Mouse (Mus musculus) spleen, adult 2 months (tissue): Measurements from ENCODE around the gene Gm49388. TPM values are rescaled to one million over a fixed set of nuclear protein-coding genes. Genes with fewer than 3 reads are reported as not detected.

ENCODE experiments used
- DNase-seq, 2 experiments: peaks; one replicate each; pipeline versions ENCODE4 v3.0.0 to v3.0.0-alpha.2; 2012 to 2021; ENCODE audit warnings: low spot score in 2 of 2, low read depth in 1 of 2
- H3K27ac ChIP-seq: fragments of 200-500 bp; 2 replicates; pipeline ENCODE4 v1.5.1; 2012; ENCODE audit warnings: low read length, inconsistent platforms; ENCODE audit not compliant: insufficient read depth
- H3K27me3 ChIP-seq: fragments of 200-500 bp; 2 replicates; pipeline ENCODE4 v1.6.1; 2012; ENCODE audit warnings: mild to moderate bottlenecking, moderate library complexity, low read length, inconsistent platforms; ENCODE audit not compliant: control insufficient read depth, insufficient read depth
- H3K36me3 ChIP-seq: fragments of 200-500 bp; 2 replicates; pipeline ENCODE4 v1.6.1; 2012; ENCODE audit warnings: mild to moderate bottlenecking, low read length, inconsistent platforms; ENCODE audit not compliant: control insufficient read depth, insufficient read depth
- H3K4me1 ChIP-seq: fragments of 200-500 bp; 2 replicates; pipeline ENCODE4 v1.6.1; 2011; ENCODE audit warnings: inconsistent platforms; ENCODE audit not compliant: control insufficient read depth, insufficient read depth, insufficient read length
- H3K4me3 ChIP-seq: fragments of 200-500 bp; 2 replicates; pipeline ENCODE4 v1.5.1; 2011; ENCODE audit warnings: mild to moderate bottlenecking, inconsistent platforms; ENCODE audit not compliant: insufficient read depth, insufficient read length; ENCODE audit errors: extremely low read depth
- CTCF ChIP-seq: fragments of 200-500 bp; IDR thresholded peaks from 2 replicates; pipeline ENCODE4 v1.5.1; 2011; ENCODE audit warnings: mild to moderate bottlenecking, inconsistent platforms; ENCODE audit not compliant: insufficient read depth, insufficient read length, insufficient replicate concordance; ENCODE audit errors: extremely low read depth
- POLR2A ChIP-seq: fragments of 200-500 bp; IDR thresholded peaks from 2 replicates; pipeline ENCODE4 v1.6.1; 2011; ENCODE audit warnings: low read depth, low read length, inconsistent platforms
- WGBS: fragments of 180-500 bp; shearing (Covaris S2); methylation state at CpG from one replicate; pipeline ENCODE4 v1.1.7; 2018; 5-methylcytosine and 5-hydroxymethylcytosine counted together
- polyA plus RNA-seq: library from polyadenylated mRNA; depleted of rRNA; stranded (reverse); fragments of >200 nt; gene quantifications from 2 replicates; pipeline ENCODE4 v1.2.3, GENCODE M21; 2012

Gene Gm49388
- polyA plus RNA-seq, 1 experiment, result not detected

GRCm38 (mm10) chr7:127748235-127748560 is 37.2 kb upstream of the Gm49388 start:
- H3K27ac ChIP-seq, result no peak overlapping the region
- no peaks in the 10 kb centered on the region for H3K27me3 ChIP-seq
- DNase-seq, result no peak
- H3K4me1 ChIP-seq, result peaks cover 6% of the 10 kb centered on the region; the same call in 1 of the 2 replicates
- H3K4me3 ChIP-seq, result no peak overlapping the region
- peaks cover 9% of the 10 kb centered on the region for H3K36me3 ChIP-seq
- 95% methylated on average over 28 of the region's 28 CpGs for WGBS
- TF ChIP-seq POLR2A (no peak), CTCF (no peak)

- H3K4me1 ChIP-seq, result peaks cover 6% of the 10 kb centered on the region; the same call in 1 of the 2 replicates
- H3K36me3 ChIP-seq, result peaks cover 9% of the 10 kb centered on the region
- H3K27me3 ChIP-seq, result no peaks in the 10 kb centered on the region
- 90% methylated on average over 19 of the region's 19 CpGs for WGBS
- no peak for DNase-seq
- no peak overlapping the region for H3K4me3 ChIP-seq
- no peak for TF ChIP-seq POLR2A
- no peak for TF ChIP-seq CTCF
- H3K27ac ChIP-seq, result no peak overlapping the region
Observed at GRCm38 (mm10) chr7:127750131-127751127, 35.0 kb upstream of the Gm49388 start.

- H3K4me3 ChIP-seq, result no peak overlapping the region
- no peaks in the 10 kb centered on the region for H3K27me3 ChIP-seq
- peaks cover 9% of the 10 kb centered on the region for H3K36me3 ChIP-seq
- no peak for TF ChIP-seq POLR2A
- no peak for TF ChIP-seq CTCF
- H3K27ac ChIP-seq, result no peak overlapping the region
- WGBS, result 97% methylated on average over 5 of the region's 5 CpGs
- peaks cover 5% of the 10 kb centered on the region; the same call in 1 of the 2 replicates for H3K4me1 ChIP-seq
- no peak for DNase-seq
Observed at GRCm38 (mm10) chr7:127751619-127752018, 33.8 kb upstream of the Gm49388 start.

GRCm38 (mm10) chr7:127752069-127752468 is 33.3 kb upstream of the Gm49388 start:
- no peak for DNase-seq
- no peak for TF ChIP-seq POLR2A
- TF ChIP-seq CTCF, result no peak
- no peak overlapping the region for H3K27ac ChIP-seq
- 97% methylated on average over 27 of the region's 27 CpGs for WGBS
- H3K4me3 ChIP-seq, result no peak overlapping the region
- 0 out of 2 replicates have a peak, but pooled peaks cover under 1% of the 10 kb centered on the region for H3K4me1 ChIP-seq
- peaks cover 9% of the 10 kb centered on the region for H3K36me3 ChIP-seq
- no peaks in the 10 kb centered on the region for H3K27me3 ChIP-seq

GRCm38 (mm10) chr7:127753158-127753557 is 32.2 kb upstream of the Gm49388 start:
- no peak overlapping the region for H3K4me3 ChIP-seq
- TF ChIP-seq POLR2A (no peak), CTCF (no peak)
- H3K27ac ChIP-seq, result no peak overlapping the region
- 68% methylated on average over 5 of the region's 5 CpGs for WGBS
- no peak for DNase-seq
- no peaks in the 10 kb centered on the region for H3K4me1 ChIP-seq
- peaks cover 9% of the 10 kb centered on the region for H3K36me3 ChIP-seq
- no peaks in the 10 kb centered on the region for H3K27me3 ChIP-seq

- WGBS, result 93% methylated on average over 7 of the region's 7 CpGs
- H3K27me3 ChIP-seq, result no peaks in the 10 kb centered on the region
- no peak for DNase-seq
- H3K4me1 ChIP-seq, result no peaks in the 10 kb centered on the region
- no peak for TF ChIP-seq CTCF
- TF ChIP-seq POLR2A, result no peak
- no peak overlapping the region for H3K27ac ChIP-seq
- peaks cover 9% of the 10 kb centered on the region for H3K36me3 ChIP-seq
- H3K4me3 ChIP-seq, result no peak overlapping the region
Observed at GRCm38 (mm10) chr7:127753741-127754140, 31.7 kb upstream of the Gm49388 start.

- DNase-seq, result no peak
- H3K27me3 ChIP-seq, result no peaks in the 10 kb centered on the region
- no peaks in the 10 kb centered on the region for H3K36me3 ChIP-seq
- TF ChIP-seq CTCF, result no peak
- TF ChIP-seq POLR2A, result no peak
- H3K27ac ChIP-seq, result 0 out of 2 replicates have a peak overlapping the region, but pooled peaks have one; percentile 29
- H3K4me1 ChIP-seq, result peaks cover 2% of the 10 kb centered on the region; the same call in 1 of the 2 replicates
- no peak overlapping the region for H3K4me3 ChIP-seq
- 36% methylated on average over 6 of the region's 6 CpGs for WGBS
Observed at GRCm38 (mm10) chr7:127759716-127760115, 25.7 kb upstream of the Gm49388 start.
